Mouse (Mus musculus) cerebellum, adult 2 months (tissue): ENCODE measurements around the gene Phlpp2.

Experiments
- CTCF ChIP-seq: fragments of 200-500 bp; IDR thresholded peaks from 2 replicates; pipeline ENCODE4 v1.5.1; 2011; ENCODE audit warnings: low read depth, mild to moderate bottlenecking, control low read depth, low read length, moderate library complexity, borderline replicate concordance; ENCODE audit not compliant: insufficient read depth
- POLR2A ChIP-seq: fragments of 200-500 bp; IDR thresholded peaks from 2 replicates; pipeline ENCODE4 v1.6.1; 2011; ENCODE audit warnings: low read length, control low read depth, borderline replicate concordance; ENCODE audit not compliant: insufficient read depth

DNA sequence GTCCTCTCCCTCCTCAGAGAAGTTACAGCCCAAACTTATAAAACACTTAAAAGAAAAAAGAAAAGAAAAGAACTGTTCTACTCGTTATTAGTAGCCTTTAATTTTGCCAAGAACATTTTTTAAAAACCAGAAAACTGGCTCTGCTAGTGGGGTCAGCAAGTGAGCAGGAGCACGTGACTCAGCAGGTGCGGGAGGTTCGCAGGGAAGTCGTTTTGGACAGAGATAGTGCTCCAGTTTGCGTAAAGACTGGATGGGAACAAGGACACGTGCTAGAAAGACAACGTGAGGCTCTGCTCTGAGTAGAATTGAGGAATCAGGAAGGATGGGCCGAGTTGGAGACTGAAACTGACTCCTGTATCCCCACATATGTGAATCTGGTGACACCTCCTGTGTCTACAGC lies 94.6 kb downstream of the Phlpp2 start:
- TF ChIP-seq POLR2A (no peak), CTCF (no peak)
